ENCODE assay signal across 1 mouse cellular context in genomic region chr16:4773289-4773970, GRCm38 (mm10).
TF ChIP-seq lines count a peak whose summit lies in the region.

No protein-coding gene starts in this region.

TF ChIP-seq in MEL, 35 proteins besides CTCF, POLR2A, EP300 and RAD21:
- TF ChIP-seq ZNF384 (IDR thresholded peaks at IDR 0.05; ENCODE audit: low read depth, low read length) (peak; percentile 55; the same call in 1 of the 2 replicates), BHLHE40 (IDR thresholded peaks at IDR 0.05; ENCODE audit: borderline replicate concordance, low read depth, low read length) (no peak), MEF2A (IDR thresholded peaks at IDR 0.05; ENCODE audit: extremely low read depth, insufficient replicate concordance, low read depth, low read length, poor library complexity, severe bottlenecking) (no peak), ZMIZ1 (IDR thresholded peaks at IDR 0.05; ENCODE audit: low read depth, low read length) (no peak), MYC (IDR thresholded peaks at IDR 0.05; ENCODE audit: low read depth, low read length) (no peak)
